Mouse (Mus musculus) stomach, embryonic 16.5 days (tissue): Measurements from ENCODE around the gene Pttg1ip. TPM values are rescaled to one million over a fixed set of nuclear protein-coding genes. Genes with fewer than 3 reads are reported as not detected.

Experiments used
- ATAC-seq: fragments of 200-750 bp; cut with Nextera tagmentation; 2 replicates; pipeline ENCODE4 v1.8.0; 2017; ENCODE audit warnings: moderate number of reproducible peaks, moderate TSS enrichment; ENCODE audit not compliant: insufficient read depth, low FRiP score
- H3K27ac ChIP-seq: fragments of 300-500 bp; sonication (generic); 2 replicates; pipeline ENCODE4 v1.5.1; 2014; ENCODE audit warnings: low read length
- H3K27me3 ChIP-seq: fragments of 300-500 bp; sonication (generic); 2 replicates; pipeline ENCODE4 v1.6.1; 2014; ENCODE audit warnings: low read length, control low read depth, mixed read lengths; ENCODE audit not compliant: control insufficient read depth, insufficient read depth
- H3K36me3 ChIP-seq: fragments of 300-500 bp; sonication (generic); 2 replicates; pipeline ENCODE4 v1.6.1; 2014; ENCODE audit warnings: low read length; ENCODE audit not compliant: control insufficient read depth, insufficient read depth
- H3K4me1 ChIP-seq: fragments of 300-500 bp; sonication (generic); 2 replicates; pipeline ENCODE4 v1.6.1; 2014; ENCODE audit warnings: low read length, control low read depth, mixed read lengths; ENCODE audit not compliant: control insufficient read depth, insufficient read depth
- H3K4me2 ChIP-seq: fragments of 300-500 bp; sonication (generic); 2 replicates; pipeline ENCODE4 v1.6.1; 2014; ENCODE audit warnings: low read depth, low read length, mixed read lengths
- H3K4me3 ChIP-seq: fragments of 300-500 bp; sonication (generic); replicated peaks from 2 replicates; pipeline ENCODE4 v1.5.1; 2014; ENCODE audit warnings: mild to moderate bottlenecking, low read length
- H3K9ac ChIP-seq: fragments of 300-500 bp; sonication (generic); 2 replicates; pipeline ENCODE4 v1.6.1; 2014; ENCODE audit warnings: low read length
- H3K9me3 ChIP-seq: fragments of 300-500 bp; sonication (generic); replicated peaks from 2 replicates; pipeline ENCODE4 v1.6.1; 2016; ENCODE audit warnings: low read length, control low read depth; ENCODE audit not compliant: control insufficient read depth
- WGBS: fragments of 180-500 bp; shearing (Covaris S2); extraction: QIAGEN DNeasy Blood & Tissue Kit; methylation state at CpG from one replicate; pipeline ENCODE4 v1.1.7; 2014; 5-methylcytosine and 5-hydroxymethylcytosine counted together
- microRNA counts: library from miRNA; unstranded; fragments of <30 nt; microRNA quantifications from one replicate; lab custom pipeline; 2016
- microRNA-seq: library from miRNA; unstranded; fragments of <30 nt; microRNA quantifications from one replicate; pipeline ENCODE4, GENCODE M21; 2016
- polyA plus RNA-seq: library from polyadenylated mRNA; unstranded; fragments of >200 nt; fragmentation: Nextera tagmentation; extraction: Ambion mirVana; gene quantifications from 2 replicates; pipeline ENCODE4 v1.2.1, GENCODE M21; 2015

Gene Pttg1ip
- polyA plus RNA-seq, 1 experiment from 2014 or later: 210 TPM

GRCm38 (mm10) chr10:77636234-77636922 lies 54.9 kb downstream of the Pttg1ip start:
- H3K4me3 ChIP-seq: no peak overlapping the region
- no peaks in the 10 kb centered on the region for H3K27me3 ChIP-seq
- H3K9me3 ChIP-seq: no peaks in the 10 kb centered on the region
- H3K36me3 ChIP-seq: peaks cover under 1% of the 10 kb centered on the region; the same call in 1 of the 2 replicates
- H3K4me2 ChIP-seq: no peak overlapping the region
- H3K9ac ChIP-seq: no peak overlapping the region
- peaks cover 18% of the 10 kb centered on the region for H3K4me1 ChIP-seq
- 86% methylated on average over 7 of the region's 7 CpGs for WGBS
- ATAC-seq: no peak
- no peak overlapping the region for H3K27ac ChIP-seq

- H3K4me2 ChIP-seq: no peak overlapping the region
- H3K4me1 ChIP-seq: peaks cover 10% of the 10 kb centered on the region
- no peak overlapping the region for H3K9ac ChIP-seq
- 75% methylated on average over 6 of the region's 6 CpGs for WGBS
- H3K27ac ChIP-seq: no peak overlapping the region
- H3K9me3 ChIP-seq: no peaks in the 10 kb centered on the region
- no peaks in the 10 kb centered on the region for H3K27me3 ChIP-seq
- H3K36me3 ChIP-seq: peaks cover 5% of the 10 kb centered on the region; the same call in 1 of the 2 replicates
- no peak for ATAC-seq
- no peak overlapping the region for H3K4me3 ChIP-seq
Measured at GRCm38 (mm10) chr10:77638956-77639355, 57.4 kb downstream of the Pttg1ip start.

- no peak overlapping the region for H3K4me3 ChIP-seq
- H3K36me3 ChIP-seq: peaks cover 14% of the 10 kb centered on the region
- H3K27ac ChIP-seq: no peak overlapping the region
- H3K4me2 ChIP-seq: no peak overlapping the region
- 0 out of 2 replicates have a peak, but pooled peaks have one; percentile 28 for ATAC-seq
- 0 out of 2 replicates have a peak, but pooled peaks cover 2% of the 10 kb centered on the region for H3K4me1 ChIP-seq
- WGBS: 79% methylated on average over 7 of the region's 7 CpGs
- H3K27me3 ChIP-seq: no peaks in the 10 kb centered on the region
- no peaks in the 10 kb centered on the region for H3K9me3 ChIP-seq
- no peak overlapping the region for H3K9ac ChIP-seq
Measured at GRCm38 (mm10) chr10:77643160-77643559, 61.6 kb downstream of the Pttg1ip start.

GRCm38 (mm10) chr10:77645571-77645970 lies 64.1 kb downstream of the Pttg1ip start:
- Histone ChIP-seq H3K9ac (no peak overlapping the region), H3K27me3 (no peaks in the 10 kb centered on the region), H3K4me2 (no peak overlapping the region), H3K9me3 (no peaks in the 10 kb centered on the region), H3K27ac (no peak overlapping the region), H3K4me3 (no peak overlapping the region), H3K36me3 (peaks cover 14% of the 10 kb centered on the region), H3K4me1 (no peaks in the 10 kb centered on the region)
- WGBS: 87% methylated on average over 5 of the region's 5 CpGs
- no peak for ATAC-seq

GRCm38 (mm10) chr10:77647461-77647860 lies 65.9 kb downstream of the Pttg1ip start:
- H3K27ac ChIP-seq: no peak overlapping the region
- no peak overlapping the region for H3K4me3 ChIP-seq
- no peaks in the 10 kb centered on the region for H3K27me3 ChIP-seq
- WGBS: 67% methylated on average over 1 of the region's 1 CpGs
- no peak for ATAC-seq
- H3K9me3 ChIP-seq: no peaks in the 10 kb centered on the region
- no peak overlapping the region for H3K9ac ChIP-seq
- peaks cover 10% of the 10 kb centered on the region; the same call in 1 of the 2 replicates for H3K36me3 ChIP-seq
- no peak overlapping the region for H3K4me2 ChIP-seq
- H3K4me1 ChIP-seq: no peaks in the 10 kb centered on the region

GRCm38 (mm10) chr10:77647901-77648300 lies 66.4 kb downstream of the Pttg1ip start:
- Histone ChIP-seq H3K9ac (no peak overlapping the region), H3K27ac (no peak overlapping the region), H3K9me3 (no peaks in the 10 kb centered on the region), H3K36me3 (peaks cover 10% of the 10 kb centered on the region; the same call in 1 of the 2 replicates), H3K4me2 (no peak overlapping the region), H3K27me3 (no peaks in the 10 kb centered on the region), H3K4me3 (no peak overlapping the region), H3K4me1 (no peaks in the 10 kb centered on the region)
- WGBS: 76% methylated on average over 8 of the region's 8 CpGs
- no peak for ATAC-seq

MicroRNAs within 50 kb of the gene (microRNA counts, 519-probe panel; counts per million panel counts)
- microRNA mmu-miR-1930 (lab: Ali Mortazavi, UCI): not detected

Small RNA genes lying within 50 kb of the gene (microRNA-seq; reads per million reads assigned to microRNA genes)
- 5.0 reads per million, percentile 24 among the genes with 10 or more reads in this experiment for gene Mir1930

Other genes starting within 250 kb of the Pttg1ip start
- 6.3 and 8.4 TPM in 2 replicates for gene Adarb1, start 163.4 kb upstream of the Pttg1ip start, polyA plus RNA-seq
- gene Fam207a, start 65.9 kb upstream of the Pttg1ip start, polyA plus RNA-seq: 29.7 and 31.0 TPM in 2 replicates
- 6.7 and 8.3 TPM in 2 replicates for gene Itgb2, start 51.5 kb upstream of the Pttg1ip start, polyA plus RNA-seq
- gene Sumo3, start 24.4 kb downstream of the Pttg1ip start, polyA plus RNA-seq: 324 and 327 TPM in 2 replicates
- gene Gm49325, start 24.5 kb downstream of the Pttg1ip start, polyA plus RNA-seq: 4.4 and 10.1 TPM in 2 replicates
- 78.0 and 82.4 TPM in 2 replicates for gene Ube2g2, start 40.6 kb downstream of the Pttg1ip start, polyA plus RNA-seq
- gene Tspear, start 104.8 kb downstream of the Pttg1ip start, polyA plus RNA-seq: 0.96 and 1.5 TPM in 2 replicates
- gene Gm19402, start 109.0 kb downstream of the Pttg1ip start, polyA plus RNA-seq: not detected in 2 replicates
- not detected in 2 replicates for gene Gm9508, start 115.5 kb downstream of the Pttg1ip start, polyA plus RNA-seq
- not detected in 2 replicates for gene Gm10272, start 124.9 kb downstream of the Pttg1ip start, polyA plus RNA-seq
- gene Gm10024, start 129.7 kb downstream of the Pttg1ip start, polyA plus RNA-seq: 0.27 TPM in 1 of 2 replicates, not detected in the other
- gene Gm10142, start 134.1 kb downstream of the Pttg1ip start, polyA plus RNA-seq: not detected in 2 replicates
- not detected in 2 replicates for gene Krtap12-1, start 138.9 kb downstream of the Pttg1ip start, polyA plus RNA-seq
- gene Gm10100, start 144.8 kb downstream of the Pttg1ip start, polyA plus RNA-seq: not detected in 2 replicates
- gene Gm18596, start 160.9 kb downstream of the Pttg1ip start, polyA plus RNA-seq: not detected in 2 replicates
- gene Gm9736, start 169.6 kb downstream of the Pttg1ip start, polyA plus RNA-seq: not detected in 2 replicates
- not detected in 2 replicates for gene Gm3233, start 178.0 kb downstream of the Pttg1ip start, polyA plus RNA-seq
- not detected in 2 replicates for gene Gm3238, start 189.6 kb downstream of the Pttg1ip start, polyA plus RNA-seq
- gene Gm7138, start 195.2 kb downstream of the Pttg1ip start, polyA plus RNA-seq: not detected in 2 replicates
- gene Gm3250, start 200.8 kb downstream of the Pttg1ip start, polyA plus RNA-seq: not detected in 2 replicates
- not detected in 2 replicates for gene Gm7137, start 206.5 kb downstream of the Pttg1ip start, polyA plus RNA-seq
- not detected in 2 replicates for gene Gm9639, start 213.4 kb downstream of the Pttg1ip start, polyA plus RNA-seq
- not detected in 2 replicates for gene Gm19668, start 217.4 kb downstream of the Pttg1ip start, polyA plus RNA-seq
- not detected in 2 replicates for gene Gm9507, start 230.1 kb downstream of the Pttg1ip start, polyA plus RNA-seq
- gene Gm2696, start 233.0 kb downstream of the Pttg1ip start, polyA plus RNA-seq: not detected in 2 replicates
- not detected in 2 replicates for gene Krtap10-4, start 245.4 kb downstream of the Pttg1ip start, polyA plus RNA-seq